Mouse (Mus musculus) MN1 (cell line): ENCODE results near the gene Tmem222.

Source experiments
- DNase-seq: peaks from one replicate; pipeline ENCODE4 v3.0.0-alpha.2; 2016; ENCODE audit warnings: low spot score

Tmem222 gene

DNA sequence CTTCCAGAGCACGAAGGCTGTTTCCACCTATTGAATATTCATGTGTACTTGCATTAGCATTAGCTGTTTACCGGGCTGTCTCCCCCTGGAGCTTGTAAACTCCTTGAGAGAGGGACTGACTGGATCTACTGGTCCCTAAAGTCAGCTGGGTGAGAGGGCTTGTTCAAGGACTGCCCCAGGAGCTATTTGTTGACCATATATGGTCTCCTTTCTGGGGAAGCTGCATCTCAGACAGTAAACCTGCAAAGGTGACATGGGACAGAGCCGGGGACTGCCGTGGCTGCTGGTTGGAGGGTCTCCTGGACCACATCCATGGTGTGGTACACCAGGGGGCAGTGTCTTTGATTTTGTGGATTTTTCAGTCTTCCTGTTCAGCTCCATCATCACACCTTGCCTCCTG lies 5.1 kb upstream of the Tmem222 start:
- no peak for DNase-seq

DNA sequence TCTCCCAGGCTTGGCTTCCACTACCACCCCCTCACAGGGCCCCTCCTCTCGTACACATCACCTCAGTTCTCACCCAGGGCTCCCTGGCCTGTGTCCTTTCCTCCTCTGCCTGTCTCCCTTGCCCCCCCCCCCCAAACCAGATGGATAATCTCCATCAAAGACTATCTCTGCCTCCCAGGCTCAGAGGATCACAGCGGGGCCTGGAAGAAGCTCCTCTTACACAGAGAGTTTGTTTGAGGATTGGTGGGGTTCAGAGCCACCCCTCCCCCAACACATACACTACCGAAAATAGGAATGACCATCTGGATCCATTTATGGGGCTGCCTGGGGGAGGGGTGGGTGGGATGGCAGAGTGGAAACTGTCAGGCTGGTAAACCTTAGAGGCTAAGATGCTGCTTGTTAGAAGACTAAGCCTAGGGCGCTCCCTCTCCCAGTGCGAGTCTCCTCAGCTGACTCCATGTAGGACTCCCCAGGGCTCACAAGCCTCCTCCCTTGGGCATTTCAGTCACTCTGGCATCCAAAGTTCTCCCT lies 4.4 kb upstream of the Tmem222 start:
- DNase-seq: no peak

DNA sequence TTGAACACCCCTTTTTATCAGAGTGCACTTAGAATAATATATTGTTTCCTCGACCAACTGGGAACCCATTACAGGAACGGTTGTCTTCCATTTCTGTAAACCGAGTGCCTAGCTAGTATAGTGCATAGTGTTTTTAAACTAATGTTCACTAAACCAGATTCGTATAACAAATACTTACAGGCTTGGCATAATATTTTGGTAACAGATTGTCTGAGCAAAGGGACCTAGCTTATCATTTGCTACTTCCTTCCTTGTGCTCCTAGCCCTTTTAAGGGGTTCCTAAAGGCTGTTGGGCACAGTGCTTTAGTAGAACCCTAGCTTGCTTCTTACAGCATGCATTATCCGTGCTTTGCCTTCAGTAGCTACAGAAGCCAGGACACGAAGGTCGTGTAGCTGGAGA lies 3.9 kb upstream of the Tmem222 start:
- DNase-seq: no peak

DNA sequence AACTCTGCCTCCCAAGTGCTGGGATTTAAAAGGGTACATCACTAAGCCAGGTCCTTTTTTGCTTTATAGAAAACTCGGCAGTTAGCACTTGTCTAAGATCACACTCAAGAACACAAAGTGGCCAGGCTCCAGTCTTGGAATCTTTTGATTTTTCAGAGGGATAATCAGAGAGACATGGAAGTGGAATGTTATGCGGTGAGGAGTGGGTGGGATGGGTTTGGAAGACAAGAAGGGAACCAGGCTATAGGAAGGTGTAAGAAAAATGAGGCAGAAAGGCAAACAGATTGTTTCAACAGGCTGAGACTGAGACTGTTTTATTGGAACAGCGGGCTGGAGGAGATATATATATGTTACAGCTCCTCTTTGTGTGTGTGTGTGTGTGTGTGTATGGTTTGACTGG lies 890 bp upstream of the Tmem222 start:
- no peak for DNase-seq

DNA sequence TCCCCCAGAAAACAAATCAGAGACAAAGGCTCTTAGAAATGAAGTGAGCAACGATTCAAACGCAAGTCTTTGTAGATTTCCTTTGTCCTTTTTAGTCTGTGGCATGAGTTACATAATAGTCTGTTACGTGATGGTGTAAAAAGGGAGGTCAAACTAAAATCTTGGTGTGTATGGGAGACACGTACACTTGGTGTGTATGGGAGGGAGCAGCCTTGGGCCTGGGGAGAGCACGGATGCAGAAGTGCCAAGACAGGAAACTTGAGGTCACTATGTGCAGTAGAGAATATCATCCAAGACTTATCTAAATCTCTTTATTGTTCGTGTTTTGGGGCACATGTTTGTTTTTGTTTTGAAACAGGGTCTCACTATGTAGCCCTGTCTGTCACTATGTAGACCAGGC lies 475 bp upstream of the Tmem222 start:
- DNase-seq: no peak

DNA sequence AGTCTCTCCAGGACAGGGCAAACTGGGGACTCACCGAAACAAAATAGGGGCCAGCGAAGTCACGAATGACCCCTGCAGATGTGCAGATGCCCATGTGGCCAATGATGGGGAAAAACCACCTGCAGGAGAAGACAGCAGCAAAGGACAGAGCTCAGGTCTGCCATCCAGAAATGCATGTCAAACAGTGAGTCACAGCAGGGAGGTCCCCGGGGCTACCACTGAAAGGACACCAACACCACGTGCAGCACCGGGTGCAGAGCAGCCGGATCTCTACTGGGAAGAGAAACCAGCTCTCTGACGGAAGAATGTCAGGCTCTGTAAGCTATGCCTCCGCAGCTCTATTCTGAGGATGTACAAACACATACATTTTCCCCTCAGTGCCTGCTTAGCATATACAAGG lies 6.7 kb downstream of the Tmem222 start:
- no peak for DNase-seq

DNA sequence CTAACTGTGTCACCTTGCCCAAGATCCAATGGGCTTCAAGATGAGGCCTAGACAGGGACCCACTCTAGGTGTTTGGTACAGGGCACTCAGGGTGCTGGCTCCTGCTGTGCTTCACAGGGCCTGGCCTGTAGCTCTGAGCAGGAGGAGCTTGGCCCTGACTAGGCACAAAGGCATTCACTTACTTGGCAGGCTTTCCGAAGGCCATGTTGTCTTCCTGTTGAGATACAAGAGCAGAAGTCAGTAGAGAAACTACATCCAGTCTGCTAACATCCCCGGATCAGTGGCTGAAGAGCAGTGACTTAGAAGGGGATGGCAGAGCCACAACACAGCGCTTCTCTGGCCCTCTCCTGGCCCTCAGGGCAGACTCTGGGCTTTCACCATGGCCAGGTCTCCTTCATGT lies 8.0 kb downstream of the Tmem222 start:
- DNase-seq: no peak

DNA sequence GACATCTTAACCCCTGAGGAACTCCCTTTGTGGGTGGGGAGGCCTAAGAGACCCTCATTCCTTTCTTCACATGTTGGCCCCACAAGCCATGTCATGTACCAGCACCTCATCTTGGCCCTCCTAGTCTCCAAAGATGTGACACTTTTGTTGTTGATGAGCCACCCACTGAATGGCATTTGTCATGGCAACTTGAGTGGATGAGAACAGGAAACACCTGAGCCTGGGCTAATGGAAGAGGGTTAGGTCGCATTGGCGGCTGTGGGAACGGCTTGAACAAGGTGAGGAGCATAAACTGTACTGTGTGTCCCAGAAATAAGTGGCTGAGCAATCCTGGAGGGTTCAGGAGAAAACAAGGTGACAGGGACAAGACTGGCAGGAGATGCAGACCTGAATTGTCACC lies 8.7 kb downstream of the Tmem222 start:
- no peak for DNase-seq

DNA sequence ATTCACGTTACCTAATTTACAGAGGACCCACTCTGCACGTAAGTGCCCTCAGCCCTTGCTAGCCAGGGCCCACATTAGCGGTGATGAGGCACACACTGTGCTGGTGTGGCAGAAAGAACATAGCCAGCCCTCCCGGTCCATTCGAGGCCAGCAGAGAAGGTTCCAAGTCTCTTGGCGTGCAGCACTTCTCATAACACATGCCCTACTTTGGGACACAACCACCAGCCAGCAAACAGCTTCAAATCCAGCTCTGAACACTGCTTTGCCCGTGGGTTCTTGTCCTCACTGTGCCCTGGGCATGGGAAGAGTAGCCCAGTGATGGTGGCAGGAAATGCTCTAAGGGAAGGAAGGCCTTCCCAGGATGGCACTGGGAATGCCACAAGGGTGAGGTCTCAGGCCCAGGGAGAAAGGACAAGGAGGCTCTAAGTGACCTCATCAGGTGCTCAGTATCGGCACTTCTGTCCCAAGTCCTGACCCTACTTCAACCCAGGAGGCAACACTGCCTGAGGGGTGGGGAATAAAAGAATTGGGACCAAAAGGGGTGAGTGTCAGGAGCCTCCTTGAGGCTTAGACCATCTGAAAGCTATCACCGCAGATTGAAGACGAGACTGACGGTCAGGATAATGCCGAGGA lies 11.2 kb downstream of the Tmem222 start:
- no peak for DNase-seq

DNA sequence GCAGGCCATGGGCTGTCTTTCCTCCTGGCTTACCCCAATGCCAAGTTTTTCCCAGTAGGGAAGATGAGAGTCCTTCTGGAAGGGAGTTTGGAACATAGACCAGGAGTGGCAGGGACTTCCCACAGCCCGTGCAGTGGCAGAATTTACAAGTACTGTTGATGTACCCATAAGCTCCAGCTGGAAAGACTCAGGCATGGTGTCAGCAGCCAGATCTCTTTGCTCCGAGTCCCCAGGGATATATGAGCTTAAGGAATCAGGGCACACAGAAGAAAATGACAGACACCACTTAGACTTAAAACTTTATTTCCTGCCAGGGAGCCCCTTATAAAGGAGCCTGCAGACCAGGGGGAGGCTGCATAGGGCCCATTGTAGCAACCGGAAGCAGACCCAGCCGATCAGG lies 11.8 kb downstream of the Tmem222 start:
- no peak for DNase-seq

DNA sequence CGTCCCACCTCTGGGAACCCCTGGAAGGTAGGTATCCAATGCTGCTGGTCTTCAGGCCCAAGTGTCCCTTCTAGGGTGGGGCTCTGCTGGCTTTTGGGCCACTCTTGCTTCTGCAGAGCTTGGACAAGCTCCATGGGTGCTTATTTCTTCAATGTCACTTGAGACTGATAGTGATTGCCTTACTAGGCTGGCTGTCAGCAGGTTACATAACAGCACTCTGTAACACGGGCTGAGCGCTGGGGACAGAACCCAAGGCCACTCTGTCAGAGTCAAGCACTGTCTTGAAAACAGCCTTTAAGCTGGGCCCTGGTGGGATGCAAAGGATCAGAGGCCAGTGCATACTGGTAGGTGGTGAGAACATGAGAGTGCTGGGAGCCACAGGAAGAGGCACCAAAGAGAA lies 12.3 kb downstream of the Tmem222 start:
- DNase-seq: no peak

DNA sequence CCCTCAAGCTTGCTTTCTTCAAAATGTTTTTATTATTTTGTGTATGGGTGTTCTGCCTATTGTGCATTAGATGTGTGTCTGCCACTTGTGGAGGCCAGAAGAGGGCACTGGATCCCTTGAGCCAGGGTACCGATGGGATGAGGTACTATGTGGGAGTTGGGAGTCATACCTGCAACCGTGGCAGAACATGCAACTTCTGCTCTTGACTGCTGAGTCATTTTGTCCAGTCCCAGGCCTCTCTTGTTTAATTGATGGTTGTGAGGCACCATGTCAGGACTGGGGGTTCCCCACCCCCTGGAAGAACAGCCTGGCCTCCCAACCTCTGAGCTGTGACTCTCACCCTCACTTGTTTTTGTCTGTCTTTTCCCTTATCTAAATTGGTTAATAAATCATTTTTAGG lies 13.0 kb downstream of the Tmem222 start:
- DNase-seq: no peak

DNA sequence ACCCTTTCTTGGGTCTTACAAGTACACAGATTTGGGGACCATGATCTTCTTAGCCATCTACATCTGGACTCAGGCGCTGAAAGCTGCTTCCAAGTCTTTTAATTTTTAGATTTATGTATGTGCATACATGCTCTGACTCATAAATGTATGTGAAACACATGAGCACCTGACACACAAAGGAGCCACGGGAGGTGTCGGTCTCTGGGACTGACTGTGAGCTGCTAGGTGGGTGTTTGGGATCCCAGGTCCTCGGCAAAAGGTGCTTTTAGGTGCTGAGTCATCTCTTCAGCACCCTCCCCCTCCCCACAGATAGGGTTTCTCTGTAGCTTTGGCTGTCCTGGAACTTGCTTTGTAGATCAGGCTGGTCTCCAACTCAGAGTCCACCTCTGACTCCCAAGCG lies 13.8 kb downstream of the Tmem222 start:
- DNase-seq: no peak

DNA sequence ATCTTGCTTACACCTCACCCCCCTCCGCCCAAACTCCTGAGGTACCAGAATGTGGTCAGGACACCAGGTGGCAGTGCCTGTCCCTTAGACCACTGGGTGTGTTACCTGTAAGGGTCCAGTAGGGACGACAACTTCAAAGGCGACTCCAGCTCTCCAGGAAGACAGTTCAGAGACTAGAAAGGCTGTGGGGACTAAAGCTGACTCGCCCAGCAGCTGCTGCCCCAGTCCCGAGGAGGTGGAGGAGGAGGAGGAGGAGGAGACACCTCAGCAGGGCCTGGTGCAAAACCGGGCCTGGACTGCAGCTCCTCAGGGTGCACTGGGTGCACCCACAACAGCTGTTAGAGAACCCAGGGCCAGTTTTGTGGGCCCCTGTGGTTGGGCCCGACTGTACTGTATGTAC lies 14.7 kb downstream of the Tmem222 start, which contains the start of gene Sytl1:
TSS of gene Sytl1 (minus strand) at position 232 of the 400 bp plus-strand sequence.
- DNase-seq: no peak

DNA sequence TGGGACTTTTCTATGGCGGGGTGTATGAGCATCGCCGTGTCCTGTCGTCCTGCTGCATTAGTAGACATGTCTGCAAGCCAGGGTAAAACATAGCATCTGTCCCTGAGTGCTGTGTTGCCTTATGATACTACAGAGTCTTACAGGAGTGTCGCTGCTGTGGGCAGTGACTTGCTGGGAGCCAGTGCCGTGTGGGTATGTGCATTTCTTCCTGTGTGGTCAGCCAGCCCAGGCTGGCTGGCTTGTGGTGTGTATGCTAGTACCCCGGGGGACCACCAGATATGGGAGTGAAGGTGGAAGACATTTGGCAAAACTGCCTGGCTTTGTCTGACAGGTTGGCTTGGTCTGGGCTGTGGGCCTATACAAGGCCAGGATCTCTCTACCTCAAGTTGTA lies 15.2 kb downstream of the Tmem222 start:
- DNase-seq: no peak

DNA sequence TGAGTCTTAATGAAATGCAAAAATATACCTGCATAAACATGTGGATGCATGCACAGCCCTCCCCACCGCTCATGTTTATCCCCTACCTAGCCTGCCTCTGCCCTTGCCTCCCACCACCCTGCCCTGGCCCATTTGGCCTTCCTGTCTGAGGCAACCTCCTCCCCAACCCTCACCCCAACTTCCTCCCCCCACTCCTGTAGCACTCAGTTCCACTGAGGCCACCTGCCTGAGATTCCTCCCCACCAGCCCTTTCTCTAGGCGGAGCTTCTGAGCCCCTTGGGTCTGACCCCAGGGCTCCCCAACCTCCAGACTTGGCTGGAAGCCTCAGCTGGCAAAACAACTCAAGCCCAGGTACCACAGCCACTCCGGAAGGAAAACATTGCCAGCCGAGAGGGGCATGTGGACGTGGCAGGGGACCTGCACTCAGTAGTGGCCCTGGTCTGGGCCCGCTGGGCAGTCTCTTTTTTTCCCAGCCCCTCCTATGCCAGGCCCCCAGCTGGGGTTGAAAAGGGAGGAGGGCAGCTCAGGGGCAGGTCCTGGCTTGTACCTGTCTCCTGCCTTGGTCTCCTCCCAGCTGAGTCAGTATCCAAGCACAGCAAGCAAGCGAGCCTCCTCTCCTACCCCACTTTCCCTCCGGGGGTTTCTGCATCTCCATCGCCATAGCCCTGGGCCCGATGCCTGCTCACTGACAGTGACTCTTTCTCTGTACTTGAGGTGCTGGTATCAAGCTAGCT lies 15.8 kb downstream of the Tmem222 start:
- no peak for DNase-seq

DNA sequence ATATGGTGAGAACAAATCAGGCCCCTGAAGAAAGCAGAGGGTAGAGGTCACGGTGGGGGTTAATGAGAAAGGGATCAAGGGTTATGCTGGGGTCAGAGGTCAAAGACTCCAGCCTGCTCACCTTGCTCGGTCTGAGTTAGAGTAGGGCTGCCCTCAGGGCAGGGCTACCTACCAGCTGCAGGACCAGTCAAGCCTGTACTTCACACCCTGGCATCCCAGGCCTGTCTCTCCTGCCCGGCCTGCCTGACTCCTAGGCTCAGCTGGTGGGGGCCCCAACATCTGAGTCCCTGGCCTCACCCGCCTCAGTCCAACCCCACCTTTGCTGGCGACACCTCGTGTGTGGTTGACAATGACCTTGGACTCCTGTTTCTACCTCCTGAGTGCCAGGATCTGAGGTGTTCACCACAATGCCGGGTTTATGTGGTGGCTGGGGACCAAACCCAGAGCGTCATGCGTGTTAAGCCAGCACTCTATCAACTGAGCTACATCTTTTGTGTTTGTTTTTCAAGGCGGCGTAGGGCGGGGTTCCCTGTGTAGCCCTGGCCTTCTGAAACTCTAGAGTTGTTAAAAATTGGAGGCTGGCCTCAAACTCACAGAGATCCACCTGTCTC lies 19.7 kb downstream of the Tmem222 start:
- no peak for DNase-seq

DNA sequence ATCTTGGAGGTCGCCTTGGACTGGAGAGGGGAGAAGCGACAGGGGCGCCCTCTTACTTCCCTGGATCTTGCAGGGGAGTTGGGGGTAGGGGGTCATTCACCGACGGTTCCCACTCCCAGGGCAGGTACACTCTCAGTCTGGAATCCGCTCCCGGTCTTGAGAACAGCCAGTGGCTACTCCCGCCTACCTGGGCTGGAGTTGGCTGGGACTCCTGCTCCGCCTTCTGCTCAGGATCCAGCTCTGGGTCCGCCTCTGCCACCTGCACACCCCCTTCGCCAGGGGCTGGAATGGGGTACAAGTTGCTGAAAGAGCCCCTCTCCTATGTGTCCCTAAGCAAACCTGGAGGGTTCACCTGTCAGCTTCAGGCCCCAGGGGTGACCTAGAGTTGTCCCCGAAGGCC lies 20.4 kb downstream of the Tmem222 start:
- no peak for DNase-seq

DNA sequence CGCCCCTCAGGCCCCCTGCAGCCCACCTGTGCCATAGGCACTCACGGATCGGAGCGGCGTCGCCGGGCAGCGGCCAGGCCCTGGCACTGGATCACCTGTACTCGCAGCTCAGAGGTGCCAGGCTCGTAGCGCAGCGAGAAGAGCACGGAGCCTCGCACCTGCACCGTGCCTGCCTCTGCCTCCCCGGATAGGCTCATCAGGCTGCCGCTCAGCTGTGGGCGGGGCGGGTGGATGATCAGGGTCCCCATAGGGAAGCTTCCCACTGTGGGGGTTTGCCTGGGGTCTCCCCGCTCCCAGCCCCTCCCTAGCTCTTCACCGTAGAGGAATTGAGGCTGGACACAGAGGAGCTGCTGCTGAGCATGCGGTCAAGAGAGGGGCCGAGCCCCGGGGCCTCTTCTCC lies 20.8 kb downstream of the Tmem222 start:
- no peak for DNase-seq

DNA sequence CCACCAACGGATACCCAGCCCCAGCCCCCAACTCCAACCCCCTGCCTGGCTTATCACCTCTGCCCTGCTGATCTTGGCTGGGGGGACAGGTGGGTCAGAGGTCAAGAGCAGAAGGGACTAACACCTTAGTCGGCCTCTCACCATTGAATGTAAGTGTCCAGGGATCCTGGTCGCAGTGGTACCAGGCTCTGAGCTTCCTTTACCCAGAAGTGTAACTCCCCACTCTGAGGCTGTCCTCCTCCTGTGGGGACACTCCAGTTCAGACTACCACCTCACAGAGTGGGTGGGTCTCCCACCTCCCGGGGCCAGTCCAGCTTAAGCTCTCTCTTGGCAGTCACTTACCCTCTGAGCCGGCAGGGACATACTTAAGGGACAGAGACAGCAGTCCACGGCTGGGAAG lies 22.2 kb downstream of the Tmem222 start:
- no peak for DNase-seq

DNA sequence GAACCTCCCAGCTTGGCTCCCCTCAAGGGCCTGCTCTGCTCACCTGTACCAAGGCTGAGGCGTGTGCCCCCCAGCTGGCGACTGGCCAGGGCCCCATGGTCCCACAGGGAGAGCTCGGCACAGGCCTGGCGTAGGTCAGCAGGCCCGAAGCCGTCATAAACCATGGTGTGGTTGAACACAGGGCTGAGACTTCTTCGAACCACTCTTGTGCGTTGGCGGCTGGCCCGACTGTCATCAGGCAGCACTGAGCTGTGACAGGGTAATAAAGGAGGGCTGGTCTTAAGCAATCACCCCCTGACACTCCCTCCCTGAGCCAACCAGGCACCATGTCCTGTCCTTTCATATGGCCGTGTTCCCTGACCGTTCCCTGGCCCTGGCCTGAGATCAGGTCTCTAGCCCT lies 24.2 kb downstream of the Tmem222 start:
- no peak for DNase-seq

DNA sequence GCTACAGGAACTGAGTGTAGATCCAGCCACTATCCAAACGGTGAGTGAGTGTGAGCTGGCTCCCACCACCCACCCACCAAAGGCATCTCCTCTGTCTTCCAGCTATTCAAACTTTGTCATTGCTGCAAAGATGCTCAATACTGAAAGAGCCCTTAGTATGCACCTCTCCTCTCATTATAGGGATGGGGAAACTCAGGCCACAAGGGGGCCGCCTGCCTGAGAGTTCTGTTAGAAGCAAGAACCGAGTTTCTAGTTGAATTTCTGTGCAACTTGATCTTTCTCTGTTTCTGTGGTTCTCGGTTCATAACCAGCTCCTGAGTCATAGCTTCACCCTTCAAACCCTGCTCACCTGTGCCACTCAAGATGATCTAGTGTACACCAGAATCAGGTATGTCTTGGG lies 25.5 kb downstream of the Tmem222 start:
- no peak for DNase-seq

DNA sequence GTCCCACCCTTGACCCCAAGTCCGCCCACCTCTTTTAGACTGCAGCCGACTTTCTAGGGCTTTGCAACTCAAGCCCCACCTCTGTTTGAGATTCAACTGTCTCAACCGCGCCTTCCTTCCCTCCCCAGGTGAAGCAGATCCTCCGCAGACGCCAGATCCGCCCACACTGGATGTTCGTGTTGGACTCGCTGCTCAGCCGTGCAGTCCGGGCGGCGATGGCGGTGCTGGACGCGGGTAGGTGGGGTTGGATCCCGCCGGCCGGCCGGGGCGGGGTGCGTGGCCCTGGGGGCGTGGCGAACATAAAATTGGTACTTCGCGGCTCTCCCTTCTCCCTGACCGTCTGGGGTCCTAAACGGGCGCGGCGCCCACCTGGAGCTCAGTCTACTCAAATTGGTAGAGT lies 26.4 kb downstream of the Tmem222 start:
- no peak for DNase-seq
